Mouse (Mus musculus) liver, adult (tissue): Measurements from ENCODE around the gene Primpol.

Experiments
- GATA4 ChIP-seq: IDR thresholded peaks from 2 replicates; pipeline ENCODE4 v1.6.1; 2014; ENCODE audit warnings: mild to moderate bottlenecking, low read length; ENCODE audit not compliant: insufficient replicate concordance

Primpol gene

GRCm38 (mm10) chr8:46616879-46617689 lies at the start of gene Primpol, which contains the start of gene Casp3:
Gene Primpol (minus strand): TSS chr8:46617212.
Gene Casp3 (plus strand): TSS chr8:46617291.
- no peak for TF ChIP-seq GATA4

- no peak for TF ChIP-seq GATA4
Measured at GRCm38 (mm10) chr8:46655919-46656318, 38.9 kb upstream of the Primpol start.

GRCm38 (mm10) chr8:46651872-46652271 lies 34.9 kb upstream of the Primpol start:
- no peak for TF ChIP-seq GATA4

GRCm38 (mm10) chr8:46648421-46648820 lies 31.4 kb upstream of the Primpol start:
- TF ChIP-seq GATA4: peak; percentile 20; the same call in 1 of the 2 replicates

GRCm38 (mm10) chr8:46641272-46641671 lies 24.3 kb upstream of the Primpol start:
- TF ChIP-seq GATA4: no peak

GRCm38 (mm10) chr8:46639852-46640251 lies 22.8 kb upstream of the Primpol start:
- TF ChIP-seq GATA4: no peak

- TF ChIP-seq GATA4: no peak
Measured at GRCm38 (mm10) chr8:46639010-46639571, 22.1 kb upstream of the Primpol start.

GRCm38 (mm10) chr8:46630932-46631331 lies 13.9 kb upstream of the Primpol start:
- TF ChIP-seq GATA4: no peak

GRCm38 (mm10) chr8:46630422-46630821 lies 13.4 kb upstream of the Primpol start:
- no peak for TF ChIP-seq GATA4

GRCm38 (mm10) chr8:46628645-46629044 lies 11.6 kb upstream of the Primpol start:
- no peak for TF ChIP-seq GATA4

GRCm38 (mm10) chr8:46627881-46628280 lies 10.9 kb upstream of the Primpol start:
- no peak for TF ChIP-seq GATA4

- no peak for TF ChIP-seq GATA4
Measured at GRCm38 (mm10) chr8:46626642-46627041, 9.6 kb upstream of the Primpol start.

- no peak for TF ChIP-seq GATA4
Measured at GRCm38 (mm10) chr8:46625166-46625565, 8.2 kb upstream of the Primpol start.

GRCm38 (mm10) chr8:46622446-46623270 lies 5.6 kb upstream of the Primpol start:
- TF ChIP-seq GATA4: no peak

GRCm38 (mm10) chr8:46618639-46619320 lies 1.8 kb upstream of the Primpol start:
- no peak for TF ChIP-seq GATA4
